Comparison of ENCODE assay signal across 13 mouse cellular contexts in the genomic region with DNA sequence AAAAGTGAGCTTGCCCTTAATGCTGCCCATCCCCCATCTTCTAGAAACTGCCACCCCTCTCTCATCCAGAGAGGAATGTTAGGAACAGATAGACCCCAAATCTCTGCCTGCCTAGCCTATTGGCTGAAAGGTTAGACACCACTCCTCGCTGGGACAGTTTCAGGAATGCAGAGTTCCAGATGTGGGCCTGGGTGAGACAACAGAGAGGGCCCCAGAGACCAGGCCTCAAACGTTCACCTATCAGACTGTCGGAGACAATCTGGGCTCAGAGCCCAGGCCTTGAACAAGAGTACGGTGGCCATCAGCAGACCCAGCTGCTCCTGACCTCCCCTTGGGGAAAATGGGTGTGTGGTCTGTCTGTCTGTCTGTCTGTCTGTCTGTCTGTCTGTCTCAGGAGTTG. TPM values are rescaled to one million over a fixed set of nuclear protein-coding genes. Genes with fewer than 3 reads are reported as not detected.
DNase-seq lines count a peak whose midpoint lies in the region; ATAC-seq and TF ChIP-seq lines count a peak whose summit lies in the region.
"Had no signal": no experiment of that assay in that cellular context is flagged by ENCODE, and none has a peak within 500 bp of the region (broad histone marks: within the 10 kb centered on the region; RNA-seq: fewer than 3 reads in every experiment).

No protein-coding gene starts in this region.

- no peaks in the 10 kb centered on the region for H3K27me3 ChIP-seq in kidney, embryonic 14.5 days (ENCODE audit: control insufficient read depth, insufficient read depth, low read length)
- no peaks in the 10 kb centered on the region for H3K27me3 ChIP-seq in ES-Bruce4 (ENCODE audit: control insufficient read depth, insufficient read depth, low read length, poor library complexity, severe bottlenecking)
- 0 out of 2 replicates have a peak, but pooled peaks cover 4% of the 10 kb centered on the region for H3K27me3 ChIP-seq in heart, embryonic 13.5 days (replicated peaks)
- no peaks in the 10 kb centered on the region for H3K27me3 ChIP-seq in limb, embryonic 12.5 days
- H3K27me3 ChIP-seq: CH12.LX had no signal

- ATAC-seq in kidney, embryonic 14.5 days (ENCODE audit: low FRiP score, low TSS enrichment): no peak
- no peak for ATAC-seq in heart, embryonic 13.5 days (ENCODE audit: extremely low read depth, insufficient number of reproducible peaks, low FRiP score, low TSS enrichment)
- no peak for ATAC-seq in limb, embryonic 12.5 days (ENCODE audit: insufficient number of reproducible peaks, insufficient read depth, low FRiP score, low TSS enrichment, low read depth)
- ATAC-seq in CD4-positive, CD25-positive, alpha-beta regulatory T cell, adult 4 months: no peak

- TF ChIP-seq CTCF in ES-Bruce4 (IDR thresholded peaks at IDR 0.05; ENCODE audit: low read depth, low read length): no peak

- no peak for TF ChIP-seq EP300 in ES-Bruce4 (IDR thresholded peaks at IDR 0.05; ENCODE audit: insufficient read depth, low read depth, low read length)

- H3K4me2 ChIP-seq in kidney, embryonic 14.5 days (replicated peaks; ENCODE audit: low read depth, low read length): no peak overlapping the region; the same call in 1 of the 2 replicates
- H3K4me2 ChIP-seq in heart, embryonic 13.5 days: no peak overlapping the region
- no peak overlapping the region for H3K4me2 ChIP-seq in limb, embryonic 12.5 days

- no peak overlapping the region for H3K4me3 ChIP-seq in kidney, embryonic 14.5 days (ENCODE audit: low read length)
- no peak overlapping the region for H3K4me3 ChIP-seq in ES-Bruce4 (ENCODE audit: low read depth, low read length)
- H3K4me3 ChIP-seq in heart, embryonic 13.5 days: no peak overlapping the region
- H3K4me3 ChIP-seq in limb, embryonic 12.5 days (replicated peaks): no peak overlapping the region
- H3K4me3 ChIP-seq: layer of hippocampus, adult 2 months had no signal

- H3K4me1 ChIP-seq in kidney, embryonic 14.5 days (ENCODE audit: control insufficient read depth, insufficient read depth, low read length): peaks cover 29% of the 10 kb centered on the region
- H3K4me1 ChIP-seq in ES-Bruce4 (ENCODE audit: control insufficient read depth, insufficient read depth, low read length): peaks cover 2% of the 10 kb centered on the region
- peaks cover 74% of the 10 kb centered on the region for H3K4me1 ChIP-seq in heart, embryonic 13.5 days
- H3K4me1 ChIP-seq in limb, embryonic 12.5 days (replicated peaks): peaks cover 40% of the 10 kb centered on the region

- no peak overlapping the region for H3K9ac ChIP-seq in kidney, embryonic 14.5 days (ENCODE audit: low read depth, low read length)
- H3K9ac ChIP-seq in ES-Bruce4 (ENCODE audit: low read depth, poor library complexity, severe bottlenecking): no peak overlapping the region
- peak overlapping the region; percentile 3 for H3K9ac ChIP-seq in heart, embryonic 13.5 days
- no peak overlapping the region for H3K9ac ChIP-seq in limb, embryonic 12.5 days (replicated peaks)

- no peak for TF ChIP-seq POLR2A in ES-Bruce4 (IDR thresholded peaks at IDR 0.05; ENCODE audit: insufficient read depth, low read length)

- 43% methylated on average over 4 of the region's 4 CpGs for WGBS in kidney, embryonic 14.5 days
- 26% methylated on average over 4 of the region's 4 CpGs for WGBS in heart, embryonic 13.5 days
- WGBS in limb, embryonic 12.5 days: 41% methylated on average over 4 of the region's 4 CpGs

- peaks cover 33% of the 10 kb centered on the region; the same call in 1 of the 2 replicates for H3K36me3 ChIP-seq in kidney, embryonic 14.5 days (ENCODE audit: control insufficient read depth, insufficient read depth, low read length)
- H3K36me3 ChIP-seq in ES-Bruce4 (ENCODE audit: control insufficient read depth, insufficient read depth, low read length, poor library complexity, severe bottlenecking): no peaks in the 10 kb centered on the region
- H3K36me3 ChIP-seq in heart, embryonic 13.5 days: peaks cover 33% of the 10 kb centered on the region
- peaks cover 21% of the 10 kb centered on the region for H3K36me3 ChIP-seq in limb, embryonic 12.5 days

- H3K9me3 ChIP-seq in kidney, embryonic 14.5 days (ENCODE audit: control insufficient read depth, low read length): no peaks in the 10 kb centered on the region
- H3K9me3 ChIP-seq in ES-Bruce4 (replicated peaks; ENCODE audit: control insufficient read depth, insufficient read depth, low read length, poor library complexity, severe bottlenecking): no peaks in the 10 kb centered on the region
- H3K9me3 ChIP-seq in heart, embryonic 13.5 days: no peaks in the 10 kb centered on the region
- H3K9me3 ChIP-seq in limb, embryonic 12.5 days: no peaks in the 10 kb centered on the region

- H3K27ac ChIP-seq in kidney, embryonic 14.5 days (ENCODE audit: low read depth, low read length): peak overlapping the region; percentile 97
- H3K27ac ChIP-seq in ES-Bruce4 (ENCODE audit: insufficient read depth, low read length): peak overlapping the region; percentile 37; the same call in 1 of the 2 replicates
- H3K27ac ChIP-seq in heart, embryonic 13.5 days (replicated peaks): peak overlapping the region; percentile 86
- peak overlapping the region; percentile 86 for H3K27ac ChIP-seq in limb, embryonic 12.5 days
- H3K27ac ChIP-seq: layer of hippocampus, adult 2 months had no signal

- no peak for DNase-seq in kidney, postnatal 25 days
- no peak for DNase-seq in thymus, postnatal 4 days
- DNase-seq in layer of hippocampus, adult 8-10 months (ENCODE audit: low spot score in 2 of 2): no peak
- DNase-seq: cerebellum, adult 9-11 months; thymus, adult 18-20 months had no signal

RNA-seq across cellular contexts. Expression of a gene that starts 17.7 kb away (rescaled TPM):
- 10.2 and 13.2 TPM in 2 replicates for polyA plus RNA-seq in kidney, embryonic 14.5 days (2014; fragmentation: Nextera tagmentation; extraction: Ambion mirVana)
- 1.7 TPM in 1 of 2 replicates, not detected in the other for polyA plus RNA-seq in ES-Bruce4 (2011; ENCODE audit: insufficient read depth, insufficient read length, low read depth, missing spikeins)
- polyA plus RNA-seq in heart, embryonic 13.5 days (2015; fragmentation: Nextera tagmentation; extraction: Ambion mirVana): not detected in 2 replicates
- not detected in 2 replicates for polyA plus RNA-seq in limb, embryonic 12.5 days (2016; fragmentation: Nextera tagmentation; extraction: Ambion mirVana)
- 10 to 100 TPM in 1 of 2 experiments, not detected in 1; 33.3 TPM for polyA plus RNA-seq in CD4-positive, CD25-positive, alpha-beta regulatory T cell, adult 4 months (2017; shearing (Covaris generic))
- 1 to 10 TPM in 1 of 4 experiments, not detected in 3; 1.8 TPM for total RNA-seq in layer of hippocampus, adult 8-10 months (2022)
- polyA plus RNA-seq: neural tube, embryonic 14.5 days had no signal

RNA-seq across cellular contexts. Expression of a gene that starts 28.5 kb away (rescaled TPM):
- 11.0 and 16.4 TPM in 2 replicates for polyA plus RNA-seq in kidney, embryonic 14.5 days (2014; fragmentation: Nextera tagmentation; extraction: Ambion mirVana)
- 2.9 TPM in 1 of 2 replicates, not detected in the other for polyA plus RNA-seq in ES-Bruce4 (2011; ENCODE audit: insufficient read depth, insufficient read length, low read depth, missing spikeins)
- polyA plus RNA-seq in heart, embryonic 13.5 days (2015; fragmentation: Nextera tagmentation; extraction: Ambion mirVana): 10.4 and 11.5 TPM in 2 replicates
- 8.9 and 9.0 TPM in 2 replicates for polyA plus RNA-seq in limb, embryonic 12.5 days (2016; fragmentation: Nextera tagmentation; extraction: Ambion mirVana)
- polyA plus RNA-seq in CD4-positive, CD25-positive, alpha-beta regulatory T cell, adult 4 months (2017; shearing (Covaris generic)): 10 to 100 TPM; 23.0 to 83.7 TPM
- 100 to 1,000 TPM; 320 to 356 (median 336) TPM for total RNA-seq in layer of hippocampus, adult 8-10 months (2022)

RNA-seq across cellular contexts. Expression of a gene that starts 45.1 kb away (rescaled TPM):
- 70.9 and 92.5 TPM in 2 replicates for polyA plus RNA-seq in kidney, embryonic 14.5 days (2014; fragmentation: Nextera tagmentation; extraction: Ambion mirVana)
- polyA plus RNA-seq in ES-Bruce4 (2011; ENCODE audit: insufficient read depth, insufficient read length, low read depth, missing spikeins): 28.2 and 31.5 TPM in 2 replicates
- 25.6 and 26.3 TPM in 2 replicates for polyA plus RNA-seq in heart, embryonic 13.5 days (2015; fragmentation: Nextera tagmentation; extraction: Ambion mirVana)
- 18.0 and 24.0 TPM in 2 replicates for polyA plus RNA-seq in limb, embryonic 12.5 days (2016; fragmentation: Nextera tagmentation; extraction: Ambion mirVana)
- 10 to 100 TPM; 35.9 to 67.2 TPM for polyA plus RNA-seq in CD4-positive, CD25-positive, alpha-beta regulatory T cell, adult 4 months (2017; shearing (Covaris generic))
- total RNA-seq in layer of hippocampus, adult 8-10 months (2022): 10 to 100 TPM; 18.0 to 32.8 (median 26.4) TPM

Comparison
In these comparisons a context has a peak if more than half of its experiments do, and no peak if none do; other contexts are left out.
1. H3K27ac ChIP-seq: peak in every context shown above with its lines; median percentile 97 in kidney, embryonic 14.5 days; 86 in heart, embryonic 13.5 days; 86 in limb, embryonic 12.5 days; 37 in ES-Bruce4.